Mouse (Mus musculus): ENCODE measurements around the gene Scyl2. TPM values are rescaled to one million over a fixed set of nuclear protein-coding genes. Genes with fewer than 3 reads are reported as not detected.

Gene Scyl2
- 4.6 and 5.3 TPM in 2 replicates for polyA plus RNA-seq (2015; fragmentation: Nextera tagmentation; extraction: Ambion mirVana)

- ATAC-seq, result peak; percentile 99
- TF ChIP-seq CTCF (IDR thresholded peaks at IDR 0.05; ENCODE audit: low read depth), result no peak
- Histone ChIP-seq H3K27me3 (replicated peaks; ENCODE audit: control insufficient read depth, insufficient read depth, low read length) (no peaks in the 10 kb centered on the region), H3K9ac (ENCODE audit: low read depth, low read length) (peak within 1 kb of the TSS; percentile 94), H3K4me3 (ENCODE audit: low read depth, low read length) (peak within 1 kb of the TSS; percentile 99), H3K4me2 (replicated peaks; ENCODE audit: low read depth) (peak within 1 kb of the TSS; percentile 86), H3K9me3 (ENCODE audit: control insufficient read depth) (no peaks in the 10 kb centered on the region), H3K4me1 (replicated peaks; ENCODE audit: control insufficient read depth, insufficient read depth, low read length) (no peaks in the 10 kb centered on the region), H3K36me3 (ENCODE audit: control insufficient read depth, insufficient read depth) (no peaks in the 10 kb centered on the region; the same call in 1 of the 2 replicates), H3K27ac (ENCODE audit: low read depth, low read length) (peak within 1 kb of the TSS; percentile 91)
- 2% methylated on average over 30 of the region's 31 CpGs for WGBS
These were observed at the start of gene Scyl2 for GRCm38 (mm10) chr10:89686139-89686808. Gene Scyl2 (minus strand): TSS chr10:89686285.

- TF ChIP-seq CTCF (IDR thresholded peaks at IDR 0.05; ENCODE audit: low read depth), result no peak
- Histone ChIP-seq H3K4me1 (replicated peaks; ENCODE audit: control insufficient read depth, insufficient read depth, low read length) (no peaks in the 10 kb centered on the region; the same call in 1 of the 2 replicates), H3K36me3 (ENCODE audit: control insufficient read depth, insufficient read depth) (peaks cover under 1% of the 10 kb centered on the region; the same call in 1 of the 2 replicates), H3K4me2 (replicated peaks; ENCODE audit: low read depth) (peak within 1 kb of the TSS; percentile 74), H3K4me3 (ENCODE audit: low read depth, low read length) (peak within 1 kb of the TSS; percentile 77), H3K27me3 (replicated peaks; ENCODE audit: control insufficient read depth, insufficient read depth, low read length) (no peaks in the 10 kb centered on the region), H3K27ac (ENCODE audit: low read depth, low read length) (no peak within 1 kb of the TSS), H3K9me3 (ENCODE audit: control insufficient read depth) (no peaks in the 10 kb centered on the region), H3K9ac (ENCODE audit: low read depth, low read length) (peak within 1 kb of the TSS; percentile 40)
- WGBS, result under 1% methylated on average over 49 of the region's 49 CpGs
- ATAC-seq, result peak; percentile 99
These were observed 46.1 kb upstream of the Scyl2 start, which contains the start of gene Actr6 for GRCm38 (mm10) chr10:89732001-89732794. Gene Actr6 (minus strand): TSS chr10:89732295.

GRCm38 (mm10) chr10:89731341-89731740 is 45.3 kb upstream of the Scyl2 start:
- Histone ChIP-seq H3K9ac (ENCODE audit: low read depth, low read length) (peak overlapping the region; percentile 40), H3K9me3 (ENCODE audit: control insufficient read depth) (no peaks in the 10 kb centered on the region), H3K27ac (ENCODE audit: low read depth, low read length) (no peak overlapping the region), H3K36me3 (ENCODE audit: control insufficient read depth, insufficient read depth) (peaks cover 5% of the 10 kb centered on the region; the same call in 1 of the 2 replicates), H3K27me3 (replicated peaks; ENCODE audit: control insufficient read depth, insufficient read depth, low read length) (no peaks in the 10 kb centered on the region), H3K4me2 (replicated peaks; ENCODE audit: low read depth) (peak overlapping the region; percentile 74), H3K4me1 (replicated peaks; ENCODE audit: control insufficient read depth, insufficient read depth, low read length) (no peaks in the 10 kb centered on the region; the same call in 1 of the 2 replicates), H3K4me3 (ENCODE audit: low read depth, low read length) (peak overlapping the region; percentile 77)
- ATAC-seq, result no peak
- WGBS, result 9% methylated on average over 5 of the region's 5 CpGs
- no peak for TF ChIP-seq CTCF (IDR thresholded peaks at IDR 0.05; ENCODE audit: low read depth)

GRCm38 (mm10) chr10:89730386-89730785 is 44.3 kb upstream of the Scyl2 start:
- no peaks in the 10 kb centered on the region; the same call in 1 of the 2 replicates for H3K4me1 ChIP-seq (replicated peaks; ENCODE audit: control insufficient read depth, insufficient read depth, low read length)
- H3K9ac ChIP-seq (ENCODE audit: low read depth, low read length), result no peak overlapping the region
- no peaks in the 10 kb centered on the region for H3K9me3 ChIP-seq (ENCODE audit: control insufficient read depth)
- WGBS, result 54% methylated on average over 6 of the region's 6 CpGs
- ATAC-seq, result no peak
- no peak overlapping the region for H3K4me3 ChIP-seq (ENCODE audit: low read depth, low read length)
- H3K27me3 ChIP-seq (replicated peaks; ENCODE audit: control insufficient read depth, insufficient read depth, low read length), result no peaks in the 10 kb centered on the region
- H3K27ac ChIP-seq (ENCODE audit: low read depth, low read length), result no peak overlapping the region
- peaks cover 15% of the 10 kb centered on the region; the same call in 1 of the 2 replicates for H3K36me3 ChIP-seq (ENCODE audit: control insufficient read depth, insufficient read depth)
- no peak overlapping the region for H3K4me2 ChIP-seq (replicated peaks; ENCODE audit: low read depth)
- TF ChIP-seq CTCF (IDR thresholded peaks at IDR 0.05; ENCODE audit: low read depth), result no peak

- no peaks in the 10 kb centered on the region for H3K27me3 ChIP-seq (replicated peaks; ENCODE audit: control insufficient read depth, insufficient read depth, low read length)
- H3K27ac ChIP-seq (ENCODE audit: low read depth, low read length), result no peak overlapping the region
- no peaks in the 10 kb centered on the region for H3K4me1 ChIP-seq (replicated peaks; ENCODE audit: control insufficient read depth, insufficient read depth, low read length)
- H3K9ac ChIP-seq (ENCODE audit: low read depth, low read length), result no peak overlapping the region
- 88% methylated on average over 14 of the region's 14 CpGs for WGBS
- peaks cover 41% of the 10 kb centered on the region for H3K36me3 ChIP-seq (ENCODE audit: control insufficient read depth, insufficient read depth)
- H3K9me3 ChIP-seq (ENCODE audit: control insufficient read depth), result no peaks in the 10 kb centered on the region
- H3K4me3 ChIP-seq (ENCODE audit: low read depth, low read length), result no peak overlapping the region
- no peak for ATAC-seq
- H3K4me2 ChIP-seq (replicated peaks; ENCODE audit: low read depth), result no peak overlapping the region
- TF ChIP-seq CTCF (IDR thresholded peaks at IDR 0.05; ENCODE audit: low read depth), result no peak
These were observed 36.4 kb upstream of the Scyl2 start for GRCm38 (mm10) chr10:89722247-89723195.

Measured in intestine, postnatal 0 days (tissue).